Mouse (Mus musculus) hematopoietic stem cell, adult 5-6 weeks (primary cell): ENCODE data around the gene Polr3h. TPM values are rescaled to one million over a fixed set of nuclear protein-coding genes. Genes with fewer than 3 reads are reported as not detected.
A peak's percentile ranks its signal among the peaks of the same experiment; 100 is the strongest.

Experiments
- ATAC-seq, 2 experiments: fragments of 125-278 bp in 1 of 2; replicated peaks in 1 of 2; 2 replicates each; pipeline ENCODE4 v1.8.0; 2016 to 2017; ENCODE audit warnings: inconsistent platforms in 2 of 2, mild to moderate bottlenecking in 2 of 2, moderate number of reproducible peaks in 2 of 2, low read depth in 1 of 2, moderate TSS enrichment in 1 of 2; ENCODE audit not compliant: low FRiP score in 2 of 2, poor library complexity in 2 of 2, severe bottlenecking in 2 of 2, insufficient read depth in 1 of 2, low TSS enrichment in 1 of 2
- total RNA-seq: library from RNA; stranded (forward); fragments of 172-1452, 232-1000 nt; gene quantifications from 2 replicates; pipeline ENCODE4 v1.2.3, GENCODE M21; 2017

Gene Polr3h
- total RNA-seq, 1 experiment from 2014 or later = 32.6 TPM

DNA sequence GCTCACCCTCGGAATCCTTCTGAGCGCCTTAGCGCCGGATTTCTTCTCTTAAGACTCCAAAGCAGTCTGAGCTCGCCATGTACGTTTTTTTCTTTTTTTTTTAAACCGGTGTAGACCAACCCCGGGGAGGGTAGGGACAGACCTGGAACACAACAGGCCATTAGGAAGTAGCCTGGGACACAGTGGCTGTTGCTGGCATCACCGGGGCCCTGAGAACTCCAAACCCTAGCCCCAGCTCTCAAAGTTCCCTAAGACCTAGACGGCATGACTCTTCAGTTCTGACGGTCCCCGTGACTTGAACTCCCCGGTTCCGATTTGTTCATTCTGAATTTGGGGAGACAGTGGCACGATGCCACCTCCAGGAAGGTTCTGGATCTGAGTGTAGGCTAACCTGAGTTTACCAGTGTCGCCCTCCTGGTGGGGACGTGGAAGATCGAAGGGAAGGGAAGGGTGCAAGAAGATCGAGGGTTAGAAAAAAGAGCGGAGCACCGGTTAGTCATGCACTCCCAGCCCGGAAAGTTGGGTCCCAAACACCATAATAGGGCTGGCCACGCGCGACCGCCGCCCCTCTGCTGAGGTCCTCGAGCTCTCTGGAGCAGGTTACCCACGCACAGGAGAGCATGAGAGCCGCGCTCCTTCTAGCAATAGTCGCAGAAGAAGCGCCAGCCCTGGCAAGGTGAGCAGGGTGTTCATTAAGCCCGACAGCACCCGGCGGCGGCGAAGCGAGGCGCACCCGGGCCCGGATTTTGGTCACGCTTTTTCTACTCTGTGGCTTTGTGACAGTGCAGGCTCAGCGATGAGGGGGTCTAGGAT lies 67.3 kb downstream of the Polr3h start, which contains the start of gene Tob2:
TSS of gene Tob2 (minus strand) at position 280 of the 813 bp plus-strand sequence.
- peak; percentile 3 to 6; a peak in 2 of 4 replicates for ATAC-seq

DNA sequence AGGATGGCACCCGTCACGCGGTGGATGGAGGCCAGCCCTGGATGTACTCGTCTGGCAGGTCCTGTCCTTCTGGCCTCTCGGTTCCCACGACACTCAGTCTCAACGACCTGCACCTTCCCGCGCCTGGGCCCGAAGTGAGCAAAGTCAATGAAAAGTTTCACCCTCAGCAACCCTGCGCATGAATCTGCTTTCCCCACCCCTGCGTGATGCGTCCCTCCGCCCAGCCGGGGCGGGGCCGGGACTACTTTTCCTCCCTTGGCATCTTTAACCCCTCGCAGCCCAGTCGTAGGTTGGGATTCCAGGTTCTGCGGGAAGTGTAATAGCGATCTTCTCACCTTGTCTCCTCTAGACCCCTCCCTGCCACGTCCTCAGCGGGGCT lies 67.9 kb downstream of the Polr3h start:
- ATAC-seq = peak; percentile 40 to 51

DNA sequence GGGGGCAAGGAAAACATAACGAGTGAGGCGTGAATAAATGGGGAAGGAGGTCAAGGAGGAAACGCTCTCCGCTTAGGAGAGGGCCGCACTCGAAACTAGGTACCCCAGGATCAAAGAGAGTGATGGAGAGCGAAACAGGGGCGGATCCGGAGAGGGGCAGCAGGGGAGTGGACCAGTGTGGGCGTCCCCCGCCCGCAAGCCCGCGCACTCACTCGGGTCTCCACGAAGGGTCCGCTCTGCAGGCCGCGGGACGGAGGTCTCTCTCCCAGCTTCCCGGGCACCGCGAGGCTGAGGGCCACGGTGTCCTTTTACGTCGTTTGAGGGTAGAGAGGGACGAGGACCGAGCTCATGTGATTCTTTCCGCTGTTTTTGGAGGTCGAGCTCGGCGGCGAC lies 68.3 kb downstream of the Polr3h start:
- ATAC-seq = no peak; a peak in 1 of 4 replicates

DNA sequence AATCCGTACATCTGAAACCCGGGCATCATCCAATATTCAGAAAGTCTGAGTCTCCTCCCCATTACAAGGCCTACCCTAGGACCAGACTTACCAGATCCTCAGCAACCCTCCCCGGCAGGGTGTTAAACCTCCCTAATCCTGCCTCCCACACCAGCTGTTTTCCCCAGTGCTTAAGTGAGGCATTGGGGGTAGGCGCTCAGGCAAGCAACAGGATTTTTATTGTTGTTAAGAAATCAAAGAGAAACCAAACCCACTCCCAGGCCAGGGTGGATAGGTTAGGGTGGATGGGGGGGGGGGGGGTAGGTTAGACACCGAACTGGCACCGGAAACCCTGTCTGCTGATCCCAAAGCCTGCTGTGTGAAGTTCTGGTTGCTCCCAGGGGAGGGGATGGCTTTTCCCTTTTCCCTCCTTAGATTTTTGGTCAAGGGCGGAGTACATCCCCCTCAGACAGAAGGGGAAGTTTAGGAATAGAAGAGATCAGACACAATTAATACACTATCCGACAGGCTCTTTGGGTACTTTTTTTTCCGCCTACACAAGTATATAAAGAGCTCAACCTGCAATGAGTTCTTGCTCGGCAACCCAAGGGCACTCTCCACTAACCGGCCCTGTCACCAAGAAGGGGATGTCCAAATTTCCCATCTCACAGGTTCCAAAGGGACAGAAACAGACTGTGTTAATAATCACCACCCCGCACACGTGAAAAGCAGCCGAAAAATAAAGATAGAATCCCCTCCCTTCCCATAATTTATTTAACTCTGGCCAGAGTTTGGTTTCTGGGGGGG lies 68.9 kb downstream of the Polr3h start:
- no peak for ATAC-seq

DNA sequence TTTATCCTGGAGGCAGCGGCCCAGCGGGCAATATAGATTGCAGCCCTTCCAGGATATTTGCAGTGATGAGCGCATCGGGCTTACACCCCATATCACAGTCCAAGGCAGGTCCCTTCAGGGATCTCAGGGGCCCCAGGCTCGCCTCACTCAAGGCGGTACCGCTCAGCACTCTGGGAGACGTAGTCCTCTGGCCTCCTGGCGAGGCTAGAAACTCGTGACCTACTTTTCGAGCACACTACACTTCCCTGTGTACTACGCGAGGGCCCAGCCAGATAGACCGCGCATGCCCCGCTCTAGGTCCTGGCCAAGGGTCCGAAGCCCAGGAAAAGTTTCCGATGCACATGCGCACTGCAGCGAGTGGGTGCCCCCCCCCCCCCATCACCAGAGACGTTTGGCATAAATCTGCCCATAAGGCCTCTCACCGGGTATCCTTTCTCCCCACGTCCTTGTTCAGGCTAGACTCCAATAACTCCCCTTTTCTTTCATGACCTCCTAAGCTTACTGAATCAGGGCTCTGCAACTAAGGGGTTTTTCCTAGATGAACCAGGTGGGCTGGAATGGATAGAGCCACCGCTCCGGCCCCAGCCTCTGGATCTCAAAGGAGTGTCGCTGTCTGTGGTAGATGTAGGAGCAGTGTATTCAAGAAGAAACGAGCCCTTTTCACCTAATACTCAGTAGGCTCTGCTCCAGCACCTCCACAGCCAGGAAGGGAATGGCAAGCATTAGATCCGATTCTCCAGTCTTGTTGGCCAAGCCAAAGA lies 69.8 kb downstream of the Polr3h start:
- ATAC-seq = peak; percentile 63

DNA sequence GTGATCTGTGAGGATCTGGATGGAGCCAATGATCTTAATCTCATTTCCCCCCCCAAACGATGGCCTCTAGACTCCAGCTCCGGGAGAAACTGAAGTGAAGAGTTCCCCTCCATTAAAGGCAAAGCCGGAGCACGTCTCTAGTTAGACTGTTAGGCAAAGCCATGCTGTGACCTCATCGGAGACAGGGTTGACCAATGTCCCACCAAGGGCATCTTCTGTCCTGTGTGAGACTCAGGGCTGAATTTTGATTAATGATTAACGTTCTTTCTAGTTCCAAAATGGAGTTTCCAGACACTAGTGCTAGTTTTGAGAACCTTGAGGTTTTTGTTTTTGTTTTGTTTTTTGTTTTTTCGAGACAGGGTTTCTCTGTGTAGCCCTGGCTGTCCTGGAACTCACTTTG lies 73.0 kb downstream of the Polr3h start:
- ATAC-seq = no peak

DNA sequence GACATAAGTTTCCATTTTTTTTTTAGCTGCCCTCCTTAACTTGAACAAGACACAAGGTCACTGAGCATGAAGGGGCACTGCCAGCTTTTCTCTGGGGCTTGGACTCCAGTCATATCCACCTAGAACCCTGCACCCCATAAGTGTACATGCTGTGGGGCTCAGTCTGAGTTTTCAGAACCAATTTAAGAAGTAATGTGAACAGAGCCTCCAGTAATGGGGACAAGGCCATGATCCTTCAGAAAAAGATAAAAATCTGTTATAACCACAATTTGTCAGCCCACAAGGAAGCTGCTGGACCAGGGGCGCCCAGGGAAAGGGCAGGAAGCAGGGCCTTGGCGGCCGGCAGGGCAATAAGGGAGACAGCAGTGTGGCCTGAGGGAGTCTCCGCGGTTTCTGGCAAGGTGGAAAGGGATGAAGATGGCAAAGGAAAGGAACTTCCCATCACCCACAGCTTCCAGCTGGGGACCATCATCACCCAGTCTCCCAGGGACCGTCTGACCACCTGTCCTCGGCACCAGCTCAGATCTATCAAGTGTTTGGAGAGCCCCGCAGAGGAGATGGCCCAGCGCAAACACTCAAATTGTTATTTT lies 73.5 kb downstream of the Polr3h start:
- ATAC-seq = no peak

DNA sequence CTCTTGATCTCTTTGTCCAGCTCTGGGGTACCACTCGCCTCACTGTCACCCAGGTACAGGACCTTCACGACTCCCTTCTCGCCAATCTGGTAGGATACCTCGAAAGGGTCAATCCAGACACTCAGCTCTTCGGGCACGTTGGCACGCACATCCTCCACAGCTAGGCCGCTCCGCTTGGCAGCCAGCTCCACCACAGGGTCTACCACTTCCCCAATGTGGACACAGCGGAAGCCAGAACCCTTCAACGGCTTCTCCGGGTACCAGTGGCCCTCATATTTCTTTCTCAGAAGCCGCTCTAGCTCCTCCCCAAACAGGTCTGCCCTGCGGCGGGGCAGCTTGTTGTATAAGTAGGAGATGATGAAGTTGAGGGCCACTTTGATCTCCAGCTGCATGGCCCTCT lies 74.7 kb downstream of the Polr3h start:
- peak; percentile 72 to 75 for ATAC-seq

DNA sequence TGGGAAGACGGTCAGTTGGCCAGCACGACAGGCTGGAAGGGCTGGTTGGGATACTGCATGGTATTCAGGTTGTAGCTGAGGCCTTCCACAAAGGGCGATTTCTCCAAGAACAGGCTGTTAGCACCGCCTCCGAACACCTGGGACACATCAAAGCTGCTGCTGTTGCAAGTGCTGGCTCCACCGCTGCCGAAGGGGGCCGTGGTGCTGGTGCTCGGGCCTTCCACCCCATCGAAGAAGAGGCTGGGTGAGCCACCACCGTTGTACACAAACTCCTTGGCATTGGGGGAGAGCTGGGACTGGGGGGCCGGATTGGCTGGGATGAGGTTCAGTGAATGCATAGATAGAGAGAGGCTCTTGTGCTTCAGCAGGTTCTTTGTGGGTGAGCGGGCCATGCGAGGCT lies 75.3 kb downstream of the Polr3h start:
- no peak for ATAC-seq

DNA sequence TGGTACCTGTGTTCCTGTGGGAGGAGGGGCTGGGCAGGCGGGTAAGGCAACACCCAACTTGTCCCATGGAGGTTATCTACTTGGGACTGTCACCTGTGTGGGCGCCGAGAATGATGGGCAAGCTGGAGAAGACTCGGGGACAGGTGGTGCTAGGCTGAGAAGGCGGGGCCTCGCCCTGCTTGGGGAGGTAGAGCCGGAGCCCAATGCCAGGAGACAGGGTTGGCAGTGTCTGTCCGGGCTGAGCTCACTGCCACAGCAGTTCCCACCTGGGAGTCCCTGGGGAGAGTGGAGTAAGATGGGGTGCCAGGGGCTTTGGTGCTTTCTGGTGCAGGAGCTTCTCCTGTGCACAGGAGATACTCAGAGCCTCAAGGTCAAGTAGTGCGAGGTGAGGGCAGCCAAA lies 76.9 kb downstream of the Polr3h start:
- no peak for ATAC-seq

DNA sequence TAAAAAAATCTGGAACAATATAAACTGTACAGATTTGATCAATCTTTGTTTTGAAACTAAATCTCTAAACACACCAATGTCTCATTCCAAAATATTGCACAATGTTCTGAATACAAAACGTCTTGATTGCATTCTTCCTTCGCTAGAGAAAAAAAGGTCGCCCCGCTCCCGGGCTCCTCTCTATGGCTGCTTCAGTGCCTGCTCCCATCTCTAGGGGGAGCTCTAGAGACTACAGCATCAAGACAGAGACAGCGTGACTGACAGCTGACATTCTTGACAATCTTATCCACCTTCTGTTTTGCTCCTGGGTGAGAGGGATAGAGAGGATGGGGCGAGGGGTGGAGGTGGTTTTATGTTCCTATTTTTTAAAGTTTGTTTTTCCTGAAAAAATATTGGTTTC lies 77.7 kb downstream of the Polr3h start:
- peak in 1 of 2 experiments; percentile 34; a peak in 1 of 4 replicates for ATAC-seq

DNA sequence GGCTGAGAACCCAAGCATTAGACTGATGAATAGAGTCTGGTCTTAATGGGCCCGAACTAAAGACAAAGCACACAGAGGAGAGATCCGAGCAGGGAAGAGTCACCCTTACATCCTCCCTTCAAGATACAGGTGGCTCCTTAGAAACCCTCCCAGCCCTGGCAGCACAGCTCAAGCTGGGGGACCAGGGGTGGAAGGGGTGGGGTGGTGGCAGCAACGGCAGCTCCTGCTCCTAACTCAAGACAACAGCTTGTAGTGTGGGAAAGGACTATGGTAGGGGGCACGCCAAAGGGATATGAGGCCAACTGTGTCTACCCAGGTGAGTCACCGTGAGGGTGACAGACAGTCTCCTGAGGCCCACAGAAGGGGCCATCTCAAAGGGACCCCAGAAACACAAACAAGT lies 78.2 kb downstream of the Polr3h start:
- ATAC-seq = no peak

DNA sequence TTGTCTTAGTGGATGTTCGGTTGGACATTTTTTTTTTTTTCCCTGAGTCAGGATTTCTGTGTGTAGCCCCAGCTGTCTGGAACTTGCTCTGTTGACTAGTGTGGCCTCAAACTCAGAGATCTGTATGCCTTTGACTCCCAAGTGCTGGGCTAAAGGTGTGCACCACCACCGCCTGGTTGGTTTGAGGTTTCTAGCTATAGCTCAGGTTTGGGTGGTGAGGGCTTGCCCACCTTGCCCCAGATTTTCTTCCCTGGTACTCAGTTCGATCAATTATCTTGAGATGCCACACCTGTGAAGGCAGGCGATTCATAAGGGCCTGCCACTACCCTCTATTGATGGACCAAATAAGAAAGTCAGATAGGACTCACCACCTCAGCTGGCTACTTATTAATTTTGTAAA lies 78.9 kb downstream of the Polr3h start:
- ATAC-seq = no peak

DNA sequence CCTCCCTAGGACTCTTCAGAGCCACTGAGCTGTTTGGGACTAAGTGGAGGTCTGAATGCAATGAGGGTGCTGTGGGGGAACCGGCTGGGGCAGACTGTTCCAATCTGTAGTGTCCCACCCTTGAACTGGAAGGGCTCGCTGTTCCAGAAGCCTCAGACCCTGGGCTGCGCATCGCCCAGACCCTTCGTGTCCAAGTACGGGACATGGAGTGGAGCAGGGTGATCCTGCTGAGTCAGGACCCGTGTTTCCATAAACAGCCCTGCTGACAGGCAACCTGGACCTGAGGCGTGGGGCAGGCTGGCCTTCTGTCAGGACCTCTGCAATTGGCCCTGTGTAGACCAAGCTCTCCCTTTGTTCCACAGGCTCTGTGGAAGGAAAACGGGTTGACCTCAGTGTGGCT lies 79.3 kb downstream of the Polr3h start:
- no peak for ATAC-seq

DNA sequence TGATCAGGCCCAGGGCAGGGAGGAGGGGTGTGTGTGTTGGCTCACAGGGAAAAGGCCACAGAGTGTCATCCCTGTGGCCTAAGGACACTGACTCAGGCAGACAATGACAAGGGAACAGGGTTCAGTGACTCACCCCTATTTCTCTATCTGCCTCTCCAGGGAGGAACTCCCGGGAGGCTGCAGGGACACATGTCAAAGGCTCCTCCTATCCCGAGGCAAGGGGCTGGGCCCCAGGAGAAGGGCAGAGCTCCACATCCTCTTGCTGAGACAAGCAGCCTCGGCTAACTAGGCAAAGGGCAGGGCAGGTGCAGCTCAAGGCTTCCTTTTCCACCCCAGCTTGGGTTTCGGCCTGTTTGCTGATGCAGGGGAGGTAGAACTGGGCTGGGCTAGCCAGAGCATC lies 80.3 kb downstream of the Polr3h start:
- no peak for ATAC-seq

DNA sequence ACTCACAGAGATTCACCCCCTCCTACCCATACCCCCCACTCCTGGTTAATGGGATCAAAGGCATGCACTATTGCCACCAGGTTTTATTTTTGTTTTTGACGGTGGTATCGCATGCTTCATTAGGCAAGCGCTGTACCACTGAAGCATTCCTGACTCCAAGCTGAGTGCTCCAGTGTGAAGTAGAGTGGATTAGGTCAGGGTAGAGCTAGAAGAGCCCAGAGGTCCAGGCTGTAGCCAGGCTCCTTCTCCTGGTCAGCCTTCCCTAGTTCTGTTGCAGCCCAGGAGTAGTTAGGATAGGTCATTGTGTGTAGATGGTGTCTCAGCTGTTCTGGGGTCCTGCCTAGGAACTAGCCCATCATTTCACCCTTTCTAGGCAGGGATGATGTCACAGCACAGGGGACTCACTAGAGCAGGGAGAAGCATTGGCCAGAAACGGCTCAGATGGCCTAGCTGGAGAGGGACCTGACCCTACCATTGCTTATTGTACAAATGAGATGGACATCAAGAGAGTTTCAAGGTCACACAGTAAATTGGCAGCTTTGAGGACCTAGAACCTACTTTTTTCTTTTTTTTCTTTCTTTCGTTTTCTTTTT lies 80.9 kb downstream of the Polr3h start:
- no peak for ATAC-seq

DNA sequence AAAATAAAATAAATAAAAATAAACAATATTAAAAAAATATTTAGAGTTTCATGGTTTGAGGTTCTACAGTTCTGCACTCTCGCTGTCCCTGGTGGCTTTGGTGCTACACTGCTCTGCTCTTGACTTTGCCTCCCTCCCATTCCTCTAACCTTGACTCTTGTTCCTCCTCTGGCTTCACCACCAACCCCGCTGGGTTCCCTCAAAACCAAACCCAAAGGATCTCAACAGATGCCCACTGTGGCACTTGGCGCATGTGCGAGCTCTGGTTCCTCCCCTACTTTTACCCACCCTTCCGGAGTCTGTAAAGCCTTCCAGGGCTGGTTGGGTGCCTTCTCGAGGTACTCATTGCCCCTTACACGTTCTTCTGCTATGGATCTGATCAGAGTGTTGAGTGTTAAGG lies 83.8 kb downstream of the Polr3h start:
- peak; percentile 23 to 37; a peak in 1 of 4 replicates for ATAC-seq
